Mouse (Mus musculus) hindbrain, embryonic 15.5 days (tissue): ENCODE data around the gene Chd1l. TPM values are rescaled to one million over a fixed set of nuclear protein-coding genes. Genes with fewer than 3 reads are reported as not detected.

Source experiments
- ATAC-seq: fragments of 200-750 bp; cut with Nextera tagmentation; 2 replicates; pipeline ENCODE4 v1.8.0; 2017; ENCODE audit warnings: low read depth, moderate number of reproducible peaks, moderate TSS enrichment; ENCODE audit not compliant: low FRiP score
- H3K27ac ChIP-seq: fragments of 300-500 bp; sonication (generic); replicated peaks from 2 replicates; pipeline ENCODE4 v1.5.1; 2015; ENCODE audit warnings: mild to moderate bottlenecking, inconsistent platforms
- H3K27me3 ChIP-seq: fragments of 300-500 bp; sonication (generic); 2 replicates; pipeline ENCODE4 v1.6.1; 2015; ENCODE audit warnings: control low read depth, inconsistent platforms
- H3K36me3 ChIP-seq: fragments of 300-500 bp; sonication (generic); 2 replicates; pipeline ENCODE4 v1.6.1; 2015; ENCODE audit warnings: control low read depth, inconsistent platforms
- H3K4me1 ChIP-seq: fragments of 300-500 bp; sonication (generic); replicated peaks from 2 replicates; pipeline ENCODE4 v1.6.1; 2015; ENCODE audit warnings: control low read depth, inconsistent platforms
- H3K4me2 ChIP-seq: fragments of 300-500 bp; sonication (generic); 2 replicates; pipeline ENCODE4 v1.6.1; 2015; ENCODE audit warnings: moderate library complexity, mild to moderate bottlenecking, inconsistent platforms
- H3K4me3 ChIP-seq: fragments of 300-500 bp; sonication (generic); 2 replicates; pipeline ENCODE4 v1.5.1; 2015; ENCODE audit warnings: mild to moderate bottlenecking, inconsistent platforms
- H3K9ac ChIP-seq: fragments of 300-500 bp; sonication (generic); 2 replicates; pipeline ENCODE4 v1.6.1; 2015; ENCODE audit warnings: inconsistent platforms
- H3K9me3 ChIP-seq: fragments of 300-500 bp; sonication (generic); 2 replicates; pipeline ENCODE4 v1.6.1; 2016; ENCODE audit warnings: control low read depth, inconsistent platforms
- WGBS: fragments of 180-500 bp; shearing (Covaris S2); methylation state at CpG from one replicate; pipeline ENCODE4 v1.1.7; 2015; 5-methylcytosine and 5-hydroxymethylcytosine counted together
- polyA plus RNA-seq: library from polyadenylated mRNA; unstranded; fragments of >200 nt; fragmentation: Nextera tagmentation; extraction: Ambion mirVana; gene quantifications from 2 replicates; pipeline ENCODE4 v1.2.1, GENCODE M21; 2015

Chd1l gene
- polyA plus RNA-seq, 1 experiment from 2014 or later: 6.3 TPM

DNA sequence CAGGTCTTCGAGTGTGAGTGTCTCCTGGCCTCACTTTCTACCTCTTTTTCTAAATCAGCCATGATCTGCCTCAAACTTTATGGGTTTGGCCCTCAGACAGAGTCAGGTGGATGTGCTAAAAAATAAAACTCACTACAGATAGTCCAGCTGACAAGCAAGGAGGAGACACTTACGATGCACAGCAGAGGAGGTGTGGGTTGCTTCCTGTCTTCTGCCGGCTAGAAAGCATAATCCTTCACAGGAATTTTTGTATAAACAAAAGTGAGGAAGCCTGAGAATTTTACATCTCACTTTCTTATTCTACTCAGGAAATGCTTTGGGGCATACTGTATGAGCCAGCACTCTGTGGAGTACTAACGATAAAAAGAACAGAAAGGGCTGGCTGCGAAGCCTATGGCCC, 45.4 kb downstream of the Chd1l start:
- H3K9ac ChIP-seq: no peak overlapping the region
- no peak overlapping the region for H3K4me2 ChIP-seq
- no peaks in the 10 kb centered on the region for H3K4me1 ChIP-seq
- 87% methylated on average over 5 of the region's 5 CpGs for WGBS
- H3K27ac ChIP-seq: no peak overlapping the region
- no peaks in the 10 kb centered on the region for H3K27me3 ChIP-seq
- no peak overlapping the region for H3K4me3 ChIP-seq
- ATAC-seq: no peak
- no peaks in the 10 kb centered on the region for H3K36me3 ChIP-seq
- H3K9me3 ChIP-seq: no peaks in the 10 kb centered on the region

DNA sequence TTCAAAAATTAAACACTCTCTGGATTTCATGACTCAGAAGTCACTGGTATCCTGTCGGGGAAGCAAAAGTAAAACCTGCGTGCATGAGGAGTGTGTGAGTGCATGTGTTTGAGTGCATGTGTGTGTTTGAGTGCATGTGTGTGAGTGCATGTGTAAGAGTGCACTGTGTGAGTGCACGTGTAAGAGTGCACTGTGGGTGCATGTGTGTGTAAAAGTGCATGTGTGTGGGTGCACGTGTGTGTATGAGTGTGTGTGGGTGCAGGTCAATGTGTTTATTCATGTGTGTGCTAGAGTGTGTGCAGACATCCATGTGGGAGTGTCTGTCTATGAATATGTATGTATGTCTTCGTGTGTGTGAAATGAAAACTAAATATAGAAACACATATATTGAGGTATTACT, 51.4 kb downstream of the Chd1l start:
- 91% methylated on average over 5 of the region's 5 CpGs for WGBS
- no peaks in the 10 kb centered on the region for H3K27me3 ChIP-seq
- no peaks in the 10 kb centered on the region for H3K9me3 ChIP-seq
- no peak overlapping the region for H3K4me2 ChIP-seq
- no peak overlapping the region for H3K4me3 ChIP-seq
- H3K36me3 ChIP-seq: no peaks in the 10 kb centered on the region
- H3K27ac ChIP-seq: no peak overlapping the region
- no peak overlapping the region for H3K9ac ChIP-seq
- no peaks in the 10 kb centered on the region for H3K4me1 ChIP-seq
- no peak for ATAC-seq

DNA sequence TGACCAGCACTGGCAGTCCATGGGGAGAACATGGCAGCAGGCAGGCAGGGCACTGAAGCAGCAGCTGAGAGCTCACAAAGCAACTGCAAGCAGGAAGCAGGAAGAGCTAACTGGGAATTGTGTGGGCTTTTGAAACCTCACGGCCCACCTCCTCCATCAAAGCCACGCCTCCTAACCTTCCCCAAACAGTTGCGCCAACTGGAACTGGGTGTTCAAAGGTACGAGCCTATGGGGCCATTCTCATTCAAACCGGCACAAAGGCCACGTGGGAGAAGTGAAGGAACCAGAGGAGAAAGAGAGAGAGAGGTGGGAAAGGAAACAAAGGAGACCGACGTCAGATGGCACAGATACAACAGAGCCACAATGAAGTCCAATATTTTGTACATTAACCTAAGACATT, 63.8 kb downstream of the Chd1l start:
- Histone ChIP-seq H3K9ac (no peak overlapping the region), H3K27me3 (no peaks in the 10 kb centered on the region), H3K9me3 (no peaks in the 10 kb centered on the region), H3K4me2 (no peak overlapping the region), H3K27ac (no peak overlapping the region), H3K36me3 (no peaks in the 10 kb centered on the region), H3K4me1 (no peaks in the 10 kb centered on the region), H3K4me3 (no peak overlapping the region)
- 25% methylated on average over 8 of the region's 8 CpGs for WGBS
- no peak for ATAC-seq

DNA sequence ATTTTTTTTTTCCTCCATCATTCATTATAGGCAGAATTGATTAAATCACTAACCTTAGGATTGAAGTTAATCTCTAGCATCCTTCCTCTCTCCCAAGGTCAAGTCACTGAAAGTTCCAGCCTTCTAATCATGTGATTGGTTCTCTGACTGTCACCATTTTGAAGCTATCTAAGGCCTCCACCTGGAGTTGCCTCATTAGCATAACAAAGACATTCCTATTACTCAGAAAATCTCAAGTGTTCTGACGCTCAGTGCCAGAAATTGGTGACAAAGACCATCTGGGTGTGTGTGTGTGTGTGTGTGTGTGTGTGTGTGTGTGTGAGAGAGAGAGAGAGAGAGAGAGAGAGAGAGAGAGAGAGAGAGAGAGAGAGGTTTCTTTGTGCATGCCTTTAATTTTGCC, 69.8 kb downstream of the Chd1l start:
- Histone ChIP-seq H3K27me3 (no peaks in the 10 kb centered on the region), H3K4me2 (no peak overlapping the region), H3K36me3 (no peaks in the 10 kb centered on the region), H3K9ac (no peak overlapping the region), H3K27ac (no peak overlapping the region), H3K4me3 (no peak overlapping the region), H3K9me3 (no peaks in the 10 kb centered on the region), H3K4me1 (no peaks in the 10 kb centered on the region)
- WGBS: 7% methylated on average over 1 of the region's 1 CpGs
- no peak for ATAC-seq

DNA sequence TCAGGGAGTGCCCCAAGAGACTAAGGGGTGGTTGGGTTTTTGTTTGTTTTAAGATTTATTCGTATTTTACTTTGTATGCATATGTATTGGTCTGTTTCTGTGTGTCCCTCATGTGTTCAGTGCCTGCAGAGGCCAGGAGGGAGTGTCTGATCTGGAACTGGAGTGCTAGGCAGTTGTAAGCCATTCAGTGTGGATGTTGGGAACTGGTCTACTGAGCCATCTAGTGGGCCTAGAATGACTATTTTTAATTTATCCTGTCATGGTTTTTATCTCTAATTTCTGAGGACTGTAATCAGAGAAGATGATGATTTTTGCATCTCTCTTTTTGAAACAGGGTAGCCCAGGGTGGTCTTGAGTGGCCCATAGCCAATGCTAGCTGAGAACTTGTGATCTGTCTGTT, 71.4 kb downstream of the Chd1l start:
- H3K27ac ChIP-seq: no peak overlapping the region
- 75% methylated on average over 1 of the region's 1 CpGs for WGBS
- H3K9ac ChIP-seq: no peak overlapping the region
- H3K4me1 ChIP-seq: no peaks in the 10 kb centered on the region
- no peak overlapping the region for H3K4me2 ChIP-seq
- ATAC-seq: no peak
- no peaks in the 10 kb centered on the region for H3K9me3 ChIP-seq
- H3K4me3 ChIP-seq: no peak overlapping the region
- H3K27me3 ChIP-seq: no peaks in the 10 kb centered on the region
- H3K36me3 ChIP-seq: no peaks in the 10 kb centered on the region

DNA sequence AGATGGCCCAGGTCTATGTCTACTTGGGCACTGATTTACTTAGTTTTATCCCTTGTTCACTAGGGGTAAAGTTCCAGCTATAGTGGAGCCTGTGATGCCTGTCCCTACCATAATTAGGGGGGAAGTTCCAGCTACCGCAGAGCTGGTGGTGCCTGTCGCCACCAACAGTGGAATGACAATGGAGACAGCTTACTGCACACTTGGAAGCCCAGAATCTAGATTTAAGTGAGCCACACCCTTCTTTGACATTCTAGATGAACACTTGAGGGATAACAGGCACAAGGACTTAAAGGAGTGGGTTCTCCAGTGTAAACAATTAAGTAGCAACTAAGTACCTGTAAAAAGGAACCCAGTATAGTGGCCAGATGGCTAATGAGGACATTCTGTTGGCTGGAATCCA, 73.0 kb downstream of the Chd1l start:
- Histone ChIP-seq H3K4me1 (no peaks in the 10 kb centered on the region), H3K9ac (no peak overlapping the region), H3K4me2 (no peak overlapping the region), H3K9me3 (no peaks in the 10 kb centered on the region), H3K27ac (no peak overlapping the region), H3K27me3 (no peaks in the 10 kb centered on the region), H3K36me3 (no peaks in the 10 kb centered on the region), H3K4me3 (no peak overlapping the region)
- no peak for ATAC-seq
- whole genome bisulfite sequencing: 81% methylated on average over 2 of the region's 2 CpGs

DNA sequence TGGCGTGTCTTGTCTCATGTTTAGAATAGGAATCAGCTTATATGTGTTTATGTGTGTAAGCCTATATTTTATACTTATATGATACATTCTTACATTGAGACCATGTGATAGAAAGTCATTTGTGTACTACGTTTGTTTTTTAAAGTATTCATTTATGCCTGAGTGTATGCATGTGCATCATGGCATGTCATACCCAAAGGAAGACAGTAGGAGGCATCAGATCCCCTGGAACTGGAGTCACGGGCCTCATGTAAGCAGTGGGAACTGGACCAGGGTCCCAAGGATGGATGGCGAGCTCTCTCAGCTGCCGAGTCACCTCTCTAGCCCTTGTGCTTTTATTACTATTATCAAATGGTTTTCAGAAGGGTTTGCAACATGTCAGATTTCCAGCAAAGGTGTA, 74.3 kb downstream of the Chd1l start:
- H3K4me1 ChIP-seq: no peaks in the 10 kb centered on the region

GRCm38 (mm10) chr3:97525458-97525857, 84.5 kb downstream of the Chd1l start:
- Histone ChIP-seq H3K4me2 (no peak overlapping the region), H3K9me3 (no peaks in the 10 kb centered on the region), H3K4me1 (peaks cover 29% of the 10 kb centered on the region), H3K27me3 (no peaks in the 10 kb centered on the region), H3K36me3 (no peaks in the 10 kb centered on the region), H3K27ac (peak overlapping the region; percentile 67), H3K4me3 (no peak overlapping the region), H3K9ac (no peak overlapping the region)
- ATAC-seq: no peak
- 62% methylated on average over 8 of the region's 8 CpGs for WGBS

More for the DNA sequence above, 74.3 kb downstream of the Chd1l start:
- no peak overlapping the region for H3K4me3 ChIP-seq
- H3K27ac ChIP-seq: no peak overlapping the region
- H3K27me3 ChIP-seq: no peaks in the 10 kb centered on the region
- H3K9ac ChIP-seq: no peak overlapping the region
- H3K4me2 ChIP-seq: no peak overlapping the region
- H3K9me3 ChIP-seq: no peaks in the 10 kb centered on the region
- no peak for ATAC-seq
- WGBS: 92% methylated on average over 5 of the region's 5 CpGs
- H3K36me3 ChIP-seq: no peaks in the 10 kb centered on the region

GRCm38 (mm10) chr3:97524835-97525234, 85.2 kb downstream of the Chd1l start:
- H3K36me3 ChIP-seq: no peaks in the 10 kb centered on the region
- 73% methylated on average over 5 of the region's 5 CpGs for WGBS
- H3K4me1 ChIP-seq: peaks cover 29% of the 10 kb centered on the region
- H3K4me2 ChIP-seq: no peak overlapping the region
- H3K9ac ChIP-seq: no peak overlapping the region
- no peak overlapping the region for H3K4me3 ChIP-seq
- H3K27ac ChIP-seq: peak overlapping the region; percentile 67; the same call in 1 of the 2 replicates
- ATAC-seq: no peak
- no peaks in the 10 kb centered on the region for H3K27me3 ChIP-seq
- no peaks in the 10 kb centered on the region for H3K9me3 ChIP-seq

GRCm38 (mm10) chr3:97521946-97522731, 87.9 kb downstream of the Chd1l start:
- H3K9ac ChIP-seq: no peak overlapping the region
- peak overlapping the region; percentile 31 for H3K4me2 ChIP-seq
- H3K27ac ChIP-seq: peak overlapping the region; percentile 76
- peak; percentile 83 for ATAC-seq
- no peaks in the 10 kb centered on the region for H3K27me3 ChIP-seq
- no peak overlapping the region for H3K4me3 ChIP-seq
- H3K36me3 ChIP-seq: no peaks in the 10 kb centered on the region
- no peaks in the 10 kb centered on the region for H3K9me3 ChIP-seq
- WGBS: 51% methylated on average over 13 of the region's 13 CpGs
- H3K4me1 ChIP-seq: peaks cover 29% of the 10 kb centered on the region

GRCm38 (mm10) chr3:97519883-97520282, 90.1 kb downstream of the Chd1l start:
- WGBS: 97% methylated on average over 11 of the region's 11 CpGs
- Histone ChIP-seq H3K27me3 (no peaks in the 10 kb centered on the region), H3K27ac (no peak overlapping the region), H3K36me3 (no peaks in the 10 kb centered on the region), H3K9me3 (no peaks in the 10 kb centered on the region), H3K9ac (no peak overlapping the region), H3K4me1 (peaks cover 29% of the 10 kb centered on the region), H3K4me2 (no peak overlapping the region), H3K4me3 (no peak overlapping the region)
- ATAC-seq: no peak

DNA sequence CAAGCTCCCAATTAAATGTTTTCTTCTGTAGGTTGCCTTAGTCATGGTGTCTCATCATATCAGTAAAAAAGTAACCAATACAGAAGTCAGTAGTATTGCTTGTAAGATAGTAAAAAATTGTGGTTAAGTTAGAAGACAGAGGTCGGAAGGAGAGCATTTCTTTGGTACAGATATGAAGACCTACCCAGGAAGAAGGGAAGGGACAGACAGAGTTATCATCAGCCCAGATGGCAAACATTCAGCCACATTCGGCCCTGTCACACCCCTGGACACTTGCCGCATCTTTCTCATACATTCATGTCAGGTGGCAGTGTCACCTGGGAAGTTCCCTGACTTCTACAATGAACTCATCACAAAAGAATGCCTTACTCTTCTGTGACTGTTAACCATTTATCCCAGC, 97.7 kb downstream of the Chd1l start:
- Histone ChIP-seq H3K4me3 (no peak overlapping the region), H3K9ac (no peak overlapping the region), H3K9me3 (no peaks in the 10 kb centered on the region), H3K36me3 (no peaks in the 10 kb centered on the region), H3K4me1 (peaks cover 6% of the 10 kb centered on the region), H3K27me3 (no peaks in the 10 kb centered on the region), H3K4me2 (no peak overlapping the region), H3K27ac (no peak overlapping the region)
- ATAC-seq: no peak
- WGBS: 95% methylated on average over 3 of the region's 3 CpGs
